Mouse (Mus musculus): Measurements from ENCODE around the gene Fam167b. TPM values are rescaled to one million over a fixed set of nuclear protein-coding genes. Genes with fewer than 3 reads are reported as not detected.

Gene Fam167b
- polyA plus RNA-seq, 1 experiment from 2014 or later, result 0.25 TPM

GRCm38 (mm10) chr4:129618786-129619691 is 40.7 kb upstream of the Fam167b start, which contains the start of gene Iqcc:
Gene Iqcc (minus strand): TSS chr4:129619099.
- peaks cover 11% of the 10 kb centered on the region for H3K36me3 ChIP-seq
- 4% methylated on average over 44 of the region's 44 CpGs for WGBS
- H3K4me1 ChIP-seq, result peaks cover 30% of the 10 kb centered on the region
- peak within 1 kb of the TSS; percentile 85 for H3K27ac ChIP-seq (replicated peaks)
- H3K9me3 ChIP-seq, result no peaks in the 10 kb centered on the region
- H3K4me3 ChIP-seq, result peak within 1 kb of the TSS; percentile 55
- peak; percentile 92 for ATAC-seq (replicated peaks)
- peak within 1 kb of the TSS; percentile 87 for H3K9ac ChIP-seq (replicated peaks)
- H3K4me2 ChIP-seq (replicated peaks), result peak within 1 kb of the TSS; percentile 75
- H3K27me3 ChIP-seq, result no peaks in the 10 kb centered on the region

- Histone ChIP-seq H3K27me3 (no peaks in the 10 kb centered on the region), H3K27ac (replicated peaks) (no peak overlapping the region), H3K4me3 (peak overlapping the region; percentile 55), H3K4me2 (replicated peaks) (peak overlapping the region; percentile 75), H3K9ac (replicated peaks) (peak overlapping the region; percentile 87; the same call in 1 of the 2 replicates), H3K4me1 (peaks cover 25% of the 10 kb centered on the region), H3K9me3 (no peaks in the 10 kb centered on the region), H3K36me3 (peaks cover 11% of the 10 kb centered on the region)
- ATAC-seq (replicated peaks), result no peak
- WGBS, result 94% methylated on average over 5 of the region's 5 CpGs
Observed at GRCm38 (mm10) chr4:129618031-129618430, 39.7 kb upstream of the Fam167b start.

- Histone ChIP-seq H3K27me3 (no peaks in the 10 kb centered on the region), H3K27ac (replicated peaks) (no peak overlapping the region), H3K9me3 (no peaks in the 10 kb centered on the region), H3K4me3 (no peak overlapping the region), H3K36me3 (peaks cover 11% of the 10 kb centered on the region), H3K4me2 (replicated peaks) (no peak overlapping the region), H3K9ac (replicated peaks) (no peak overlapping the region), H3K4me1 (peaks cover 17% of the 10 kb centered on the region)
- 91% methylated on average over 7 of the region's 7 CpGs for WGBS
- ATAC-seq (replicated peaks), result no peak
Observed at GRCm38 (mm10) chr4:129617121-129617641, 38.8 kb upstream of the Fam167b start.

GRCm38 (mm10) chr4:129616631-129617030 is 38.3 kb upstream of the Fam167b start:
- H3K4me1 ChIP-seq, result peaks cover 12% of the 10 kb centered on the region
- H3K9me3 ChIP-seq, result no peaks in the 10 kb centered on the region
- H3K36me3 ChIP-seq, result peaks cover 11% of the 10 kb centered on the region
- H3K9ac ChIP-seq (replicated peaks), result no peak overlapping the region
- H3K27ac ChIP-seq (replicated peaks), result no peak overlapping the region
- 97% methylated on average over 3 of the region's 3 CpGs for WGBS
- no peak for ATAC-seq (replicated peaks)
- H3K4me2 ChIP-seq (replicated peaks), result no peak overlapping the region
- H3K4me3 ChIP-seq, result no peak overlapping the region
- no peaks in the 10 kb centered on the region for H3K27me3 ChIP-seq

- H3K36me3 ChIP-seq, result peaks cover 11% of the 10 kb centered on the region
- H3K4me1 ChIP-seq, result peaks cover 12% of the 10 kb centered on the region
- no peak overlapping the region for H3K9ac ChIP-seq (replicated peaks)
- ATAC-seq (replicated peaks), result no peak
- H3K4me3 ChIP-seq, result no peak overlapping the region
- H3K4me2 ChIP-seq (replicated peaks), result no peak overlapping the region
- 92% methylated on average over 9 of the region's 9 CpGs for WGBS
- no peak overlapping the region for H3K27ac ChIP-seq (replicated peaks)
- H3K9me3 ChIP-seq, result no peaks in the 10 kb centered on the region
- H3K27me3 ChIP-seq, result no peaks in the 10 kb centered on the region
Observed at GRCm38 (mm10) chr4:129615801-129616290, 37.5 kb upstream of the Fam167b start.

- WGBS, result 71% methylated on average over 6 of the region's 6 CpGs
- Histone ChIP-seq H3K9me3 (no peaks in the 10 kb centered on the region), H3K27me3 (no peaks in the 10 kb centered on the region), H3K36me3 (peaks cover 13% of the 10 kb centered on the region), H3K27ac (replicated peaks) (no peak within 1 kb of the TSS), H3K9ac (replicated peaks) (no peak within 1 kb of the TSS), H3K4me1 (peaks cover 12% of the 10 kb centered on the region), H3K4me2 (replicated peaks) (no peak within 1 kb of the TSS), H3K4me3 (no peak within 1 kb of the TSS)
- no peak for ATAC-seq (replicated peaks)
Observed at GRCm38 (mm10) chr4:129614093-129614492, 35.7 kb upstream of the Fam167b start, which contains the start of gene Dcdc2b. Gene Dcdc2b (minus strand): TSS chr4:129614257.

- WGBS, result 73% methylated on average over 4 of the region's 4 CpGs
- Histone ChIP-seq H3K27me3 (no peaks in the 10 kb centered on the region), H3K4me1 (0 out of 2 replicates have a peak, but pooled peaks cover 3% of the 10 kb centered on the region), H3K4me2 (replicated peaks) (no peak overlapping the region), H3K9me3 (no peaks in the 10 kb centered on the region), H3K27ac (replicated peaks) (no peak overlapping the region), H3K36me3 (peaks cover 25% of the 10 kb centered on the region), H3K9ac (replicated peaks) (no peak overlapping the region), H3K4me3 (no peak overlapping the region)
- ATAC-seq (replicated peaks), result no peak
Observed at GRCm38 (mm10) chr4:129610472-129610871, 32.1 kb upstream of the Fam167b start.

- WGBS, result 77% methylated on average over 4 of the region's 4 CpGs
- H3K4me3 ChIP-seq, result no peak overlapping the region
- H3K9me3 ChIP-seq, result no peaks in the 10 kb centered on the region
- ATAC-seq (replicated peaks), result no peak
- H3K4me1 ChIP-seq, result 0 out of 2 replicates have a peak, but pooled peaks cover 3% of the 10 kb centered on the region
- peaks cover 28% of the 10 kb centered on the region for H3K36me3 ChIP-seq
- no peaks in the 10 kb centered on the region for H3K27me3 ChIP-seq
- H3K9ac ChIP-seq (replicated peaks), result no peak overlapping the region
- no peak overlapping the region for H3K4me2 ChIP-seq (replicated peaks)
- no peak overlapping the region for H3K27ac ChIP-seq (replicated peaks)
Observed at GRCm38 (mm10) chr4:129610026-129610425, 31.7 kb upstream of the Fam167b start.

GRCm38 (mm10) chr4:129609139-129609631 is 30.8 kb upstream of the Fam167b start:
- ATAC-seq (replicated peaks), result 0 out of 2 replicates have a peak, but pooled peaks have one; percentile 6
- Histone ChIP-seq H3K4me1 (0 out of 2 replicates have a peak, but pooled peaks cover 1% of the 10 kb centered on the region), H3K4me3 (no peak overlapping the region), H3K4me2 (replicated peaks) (no peak overlapping the region), H3K27ac (replicated peaks) (no peak overlapping the region), H3K27me3 (no peaks in the 10 kb centered on the region), H3K9ac (replicated peaks) (no peak overlapping the region), H3K36me3 (peaks cover 35% of the 10 kb centered on the region), H3K9me3 (no peaks in the 10 kb centered on the region)
- WGBS, result 83% methylated on average over 12 of the region's 12 CpGs

GRCm38 (mm10) chr4:129608426-129609025 is 30.2 kb upstream of the Fam167b start:
- no peaks in the 10 kb centered on the region for H3K4me1 ChIP-seq
- no peak overlapping the region for H3K9ac ChIP-seq (replicated peaks)
- H3K36me3 ChIP-seq, result peaks cover 42% of the 10 kb centered on the region
- peak overlapping the region; percentile 35; the same call in 1 of the 2 replicates for H3K27ac ChIP-seq (replicated peaks)
- H3K4me3 ChIP-seq, result no peak overlapping the region
- no peaks in the 10 kb centered on the region for H3K27me3 ChIP-seq
- H3K4me2 ChIP-seq (replicated peaks), result no peak overlapping the region
- no peaks in the 10 kb centered on the region for H3K9me3 ChIP-seq
- ATAC-seq (replicated peaks), result peak; percentile 84
- 38% methylated on average over 7 of the region's 7 CpGs for WGBS

- H3K9ac ChIP-seq (replicated peaks), result peak within 1 kb of the TSS; percentile 84
- peak within 1 kb of the TSS; percentile 70 for H3K27ac ChIP-seq (replicated peaks)
- WGBS, result under 1% methylated on average over 74 of the region's 74 CpGs
- peaks cover 30% of the 10 kb centered on the region for H3K36me3 ChIP-seq
- H3K4me3 ChIP-seq, result peak within 1 kb of the TSS; percentile 83
- ATAC-seq (replicated peaks), result peak; percentile 95
- H3K4me1 ChIP-seq, result peaks cover 34% of the 10 kb centered on the region
- no peaks in the 10 kb centered on the region for H3K27me3 ChIP-seq
- peak within 1 kb of the TSS; percentile 76 for H3K4me2 ChIP-seq (replicated peaks)
- no peaks in the 10 kb centered on the region for H3K9me3 ChIP-seq
Observed at GRCm38 (mm10) chr4:129600233-129601158, 22.1 kb upstream of the Fam167b start, which contains the start of the genes Eif3i and Tmem234. Gene Eif3i (minus strand): TSS chr4:129600648. Gene Tmem234 (plus strand): TSS chr4:129600668.
